Mouse (Mus musculus) liver, embryonic 12.5 days (tissue): ENCODE measurements around the gene Slc35c1. TPM values are rescaled to one million over a fixed set of nuclear protein-coding genes. Genes with fewer than 3 reads are reported as not detected.
A peak's percentile ranks its signal among the peaks of the same experiment; 100 is the strongest.

Experiments used
- ATAC-seq: fragments of 200-750 bp; cut with Nextera tagmentation; 2 replicates; pipeline ENCODE4 v1.8.0; 2017; ENCODE audit warnings: moderate number of reproducible peaks, mild to moderate bottlenecking, moderate library complexity
- H3K27ac ChIP-seq: fragments of 300-500 bp; sonication (generic); 2 replicates; pipeline ENCODE4 v1.5.1; 2016; ENCODE audit warnings: mild to moderate bottlenecking
- H3K27me3 ChIP-seq: fragments of 300-500 bp; sonication (generic); replicated peaks from 2 replicates; pipeline ENCODE4 v1.6.1; 2016; ENCODE audit warnings: mild to moderate bottlenecking, moderate library complexity
- H3K36me3 ChIP-seq: fragments of 300-500 bp; sonication (generic); 2 replicates; pipeline ENCODE4 v1.6.1; 2016; ENCODE audit warnings: mild to moderate bottlenecking, moderate library complexity
- H3K4me1 ChIP-seq: fragments of 300-500 bp; sonication (generic); 2 replicates; pipeline ENCODE4 v1.6.1; 2016
- H3K4me2 ChIP-seq: fragments of 300-500 bp; sonication (generic); 2 replicates; pipeline ENCODE4 v1.6.1; 2016; ENCODE audit warnings: mild to moderate bottlenecking, moderate library complexity
- H3K4me3 ChIP-seq: fragments of 300-500 bp; sonication (generic); 2 replicates; pipeline ENCODE4 v1.5.1; 2016; ENCODE audit warnings: mild to moderate bottlenecking, moderate library complexity
- H3K9ac ChIP-seq: fragments of 300-500 bp; sonication (generic); 2 replicates; pipeline ENCODE4 v1.6.1; 2016; ENCODE audit warnings: mild to moderate bottlenecking, moderate library complexity
- H3K9me3 ChIP-seq: fragments of 300-500 bp; sonication (generic); replicated peaks from 2 replicates; pipeline ENCODE4 v1.6.1; 2016; ENCODE audit warnings: mild to moderate bottlenecking, moderate library complexity
- WGBS: fragments of 180-500 bp; shearing (Covaris S2); methylation state at CpG from one replicate; pipeline ENCODE4 v1.1.7; 2016; ENCODE audit not compliant: insufficient replicate concordance; 5-methylcytosine and 5-hydroxymethylcytosine counted together
- polyA plus RNA-seq: library from polyadenylated mRNA; unstranded; fragments of >200 nt; fragmentation: Nextera tagmentation; extraction: Ambion mirVana; gene quantifications from 2 replicates; pipeline ENCODE4 v1.2.1, GENCODE M21; 2016

Slc35c1 gene
- polyA plus RNA-seq, 1 experiment from 2014 or later = 15.3 TPM

DNA sequence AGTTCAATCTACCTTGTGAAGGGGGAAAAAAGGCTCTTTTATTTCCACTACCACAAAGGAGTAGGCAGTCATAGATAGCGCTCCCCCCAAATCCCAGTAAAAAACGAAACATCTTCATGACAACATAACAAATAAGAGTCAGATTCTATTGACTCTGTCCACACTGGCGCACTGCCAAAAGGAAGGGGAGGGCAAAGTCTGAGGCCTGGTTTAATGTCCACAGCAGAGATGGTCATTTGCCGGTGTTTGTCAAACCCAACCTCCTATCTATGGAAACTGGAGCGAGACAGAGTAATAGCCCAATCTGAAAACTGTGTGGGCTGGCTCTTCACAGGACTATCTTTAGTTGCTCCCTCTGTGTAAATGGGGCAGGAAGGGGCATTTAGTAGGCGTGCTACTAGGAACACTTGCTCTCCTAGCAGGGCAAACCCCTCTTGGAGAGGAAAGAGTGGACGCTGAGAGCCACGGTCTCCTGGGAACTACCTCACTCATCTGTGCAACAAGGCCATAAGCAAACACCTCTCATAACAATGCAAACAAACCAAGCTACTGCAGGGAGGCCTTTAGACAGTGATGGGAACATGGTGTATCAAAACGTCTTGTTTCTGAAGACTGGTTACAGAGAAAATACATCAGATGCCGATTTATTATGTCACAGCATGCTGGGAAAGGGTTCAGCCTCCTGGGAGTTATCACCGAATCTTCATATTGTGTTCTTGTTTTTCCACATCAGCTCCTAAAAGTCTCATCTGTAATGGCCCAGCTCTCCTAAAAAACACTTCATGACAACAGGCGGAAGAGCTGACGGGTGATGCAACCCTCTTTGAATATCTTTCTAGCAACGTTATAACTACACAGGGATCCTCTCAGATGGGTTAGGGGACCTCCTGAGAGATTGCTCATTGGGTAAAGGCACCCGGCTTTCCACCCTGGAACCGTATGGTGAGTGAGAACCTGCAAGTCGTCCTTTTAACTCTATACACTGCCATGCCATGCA lies 27.7 kb downstream of the Slc35c1 start:
- ATAC-seq = no peak
- no peaks in the 10 kb centered on the region for H3K9me3 ChIP-seq
- peak overlapping the region; percentile 90 for H3K9ac ChIP-seq
- WGBS = 48% methylated on average over 17 of the region's 17 CpGs
- peak overlapping the region; percentile 83 for H3K27ac ChIP-seq
- peaks cover 78% of the 10 kb centered on the region for H3K4me1 ChIP-seq
- peaks cover 7% of the 10 kb centered on the region; the same call in 1 of the 2 replicates for H3K27me3 ChIP-seq
- H3K4me2 ChIP-seq = peak overlapping the region; percentile 99
- H3K36me3 ChIP-seq = 0 out of 2 replicates have a peak, but pooled peaks cover 7% of the 10 kb centered on the region
- peak overlapping the region; percentile 87 for H3K4me3 ChIP-seq

DNA sequence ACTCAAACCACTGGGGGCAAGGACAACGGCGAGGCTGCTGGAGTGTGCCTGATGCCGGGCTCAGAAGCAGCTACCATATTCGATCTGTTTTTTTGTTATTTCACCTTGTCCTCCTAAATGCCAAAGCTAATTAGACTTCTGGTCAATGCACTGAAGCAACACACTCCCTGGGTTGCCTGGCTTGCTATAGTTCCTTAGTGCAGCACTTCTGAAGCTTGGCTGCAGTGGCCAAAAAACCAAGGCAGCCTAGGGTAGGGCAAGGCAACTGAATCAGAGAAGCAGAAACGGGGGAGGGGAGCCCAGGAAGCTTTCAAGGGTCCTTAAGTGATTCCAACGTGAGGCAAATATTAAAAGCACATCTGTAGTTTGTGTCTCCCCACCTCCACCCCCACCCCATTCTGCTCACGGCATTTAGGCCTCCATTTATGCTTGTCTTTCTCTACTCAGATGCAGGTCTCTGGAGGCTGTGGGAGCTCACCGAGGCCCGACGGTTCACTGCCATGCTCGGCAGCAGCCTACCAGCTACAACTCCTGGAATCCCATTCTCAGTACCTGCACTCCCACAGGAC lies 28.6 kb downstream of the Slc35c1 start:
- H3K27ac ChIP-seq = peak overlapping the region; percentile 83
- no peaks in the 10 kb centered on the region for H3K9me3 ChIP-seq
- ATAC-seq = no peak
- H3K36me3 ChIP-seq = peaks cover 9% of the 10 kb centered on the region
- H3K4me1 ChIP-seq = peaks cover 75% of the 10 kb centered on the region
- H3K27me3 ChIP-seq = peaks cover 7% of the 10 kb centered on the region; the same call in 1 of the 2 replicates
- 45% methylated on average over 11 of the region's 11 CpGs for WGBS
- peak overlapping the region; percentile 90; the same call in 1 of the 2 replicates for H3K9ac ChIP-seq
- peak overlapping the region; percentile 87 for H3K4me3 ChIP-seq
- peak overlapping the region; percentile 99 for H3K4me2 ChIP-seq

DNA sequence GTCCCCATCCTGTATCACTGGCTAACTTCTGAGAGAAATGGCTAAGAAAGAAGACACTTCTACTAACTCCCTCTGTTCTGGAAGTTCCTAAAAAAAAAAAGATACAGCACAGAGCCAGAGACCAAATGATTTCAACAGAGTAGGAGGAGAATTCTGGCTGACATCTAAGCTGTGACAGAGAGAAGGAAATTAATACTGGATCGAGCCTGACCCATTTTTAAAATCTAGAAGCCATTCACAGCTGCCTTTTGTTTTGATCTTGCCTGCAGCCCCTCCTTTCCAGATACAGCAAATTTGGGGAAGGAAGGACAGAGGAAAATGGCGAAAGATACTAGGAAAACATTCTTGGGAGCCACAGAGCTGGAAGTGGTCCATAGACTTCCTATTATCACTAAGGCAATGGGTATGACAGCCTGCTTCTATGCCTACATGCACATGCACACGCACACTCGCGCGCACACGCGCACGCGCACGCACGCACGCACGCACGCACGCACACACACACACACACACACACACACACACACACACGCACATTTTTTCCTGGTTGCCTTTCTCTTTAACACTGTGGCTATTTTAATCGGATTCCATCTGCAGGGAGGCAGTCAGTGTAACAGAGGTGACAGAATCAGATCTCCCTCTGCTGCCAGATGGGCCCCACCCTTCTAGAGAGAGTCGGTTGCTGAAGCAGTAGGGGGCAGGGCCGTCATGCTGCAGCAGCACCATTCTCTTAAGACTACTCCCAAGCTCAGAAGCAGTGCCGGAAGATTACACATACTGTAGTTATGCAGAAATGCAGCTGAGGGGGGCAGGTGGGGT lies 29.4 kb downstream of the Slc35c1 start:
- ATAC-seq = peak; percentile 39

DNA sequence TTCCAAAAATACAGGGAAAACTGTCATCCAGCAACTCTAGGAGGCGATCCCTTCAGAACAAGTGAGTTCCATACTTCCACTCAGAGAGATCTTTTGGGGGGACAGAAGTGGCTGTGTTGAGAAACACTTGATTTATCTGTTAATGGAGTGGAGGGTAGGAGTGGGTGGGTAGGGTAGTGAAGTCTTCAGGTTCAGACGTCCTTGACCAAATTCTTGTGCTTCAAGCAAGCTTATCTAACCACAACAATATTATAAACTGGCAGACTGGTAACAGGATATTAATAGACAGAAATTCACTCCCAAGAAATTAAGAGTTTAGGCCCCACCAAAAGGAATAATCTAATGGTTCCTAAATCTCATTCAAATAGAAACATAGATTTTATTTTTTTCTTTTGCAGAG lies 30.2 kb downstream of the Slc35c1 start:
- peaks cover 74% of the 10 kb centered on the region for H3K4me1 ChIP-seq
- H3K27me3 ChIP-seq = no peaks in the 10 kb centered on the region; the same call in 1 of the 2 replicates
- H3K9ac ChIP-seq = no peak overlapping the region
- peaks cover 25% of the 10 kb centered on the region for H3K36me3 ChIP-seq
- H3K9me3 ChIP-seq = no peaks in the 10 kb centered on the region
- H3K27ac ChIP-seq = no peak overlapping the region
- 53% methylated on average over 2 of the region's 2 CpGs for WGBS
- H3K4me3 ChIP-seq = no peak overlapping the region
- ATAC-seq = no peak
- H3K4me2 ChIP-seq = no peak overlapping the region

More for the DNA sequence above, 29.4 kb downstream of the Slc35c1 start:
- Histone ChIP-seq H3K4me2 (peak overlapping the region; percentile 99), H3K27me3 (peaks cover 6% of the 10 kb centered on the region; the same call in 1 of the 2 replicates), H3K9ac (peak overlapping the region; percentile 90; the same call in 1 of the 2 replicates), H3K27ac (peak overlapping the region; percentile 83; the same call in 1 of the 2 replicates), H3K36me3 (peaks cover 16% of the 10 kb centered on the region), H3K9me3 (no peaks in the 10 kb centered on the region), H3K4me3 (peak overlapping the region; percentile 87), H3K4me1 (peaks cover 75% of the 10 kb centered on the region)
- WGBS = 59% methylated on average over 21 of the region's 21 CpGs

DNA sequence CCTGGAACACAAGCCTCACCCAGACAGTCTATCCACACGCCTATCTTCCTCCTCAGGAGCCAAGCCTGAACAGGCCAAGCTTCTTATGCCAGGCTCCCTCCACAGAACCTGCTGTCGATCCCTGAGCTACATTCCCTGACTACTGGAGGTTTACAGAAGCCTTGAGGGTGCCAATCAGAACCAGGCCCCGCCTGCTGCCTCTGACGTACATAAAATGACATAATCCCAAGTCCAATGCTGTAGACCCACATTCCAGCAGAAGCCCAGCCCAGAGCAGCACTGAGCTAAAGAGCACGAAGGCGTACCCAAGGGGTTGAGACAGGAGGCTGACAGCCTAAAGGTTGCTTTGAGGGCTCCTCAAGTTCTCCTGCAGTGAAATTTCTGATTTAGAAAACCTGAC lies 32.5 kb downstream of the Slc35c1 start:
- Histone ChIP-seq H3K4me1 (peaks cover 62% of the 10 kb centered on the region), H3K27me3 (no peaks in the 10 kb centered on the region), H3K9ac (no peak overlapping the region), H3K9me3 (no peaks in the 10 kb centered on the region), H3K4me3 (no peak overlapping the region), H3K36me3 (peaks cover 47% of the 10 kb centered on the region), H3K4me2 (no peak overlapping the region), H3K27ac (no peak overlapping the region)
- 67% methylated on average over 6 of the region's 6 CpGs for WGBS
- ATAC-seq = no peak

DNA sequence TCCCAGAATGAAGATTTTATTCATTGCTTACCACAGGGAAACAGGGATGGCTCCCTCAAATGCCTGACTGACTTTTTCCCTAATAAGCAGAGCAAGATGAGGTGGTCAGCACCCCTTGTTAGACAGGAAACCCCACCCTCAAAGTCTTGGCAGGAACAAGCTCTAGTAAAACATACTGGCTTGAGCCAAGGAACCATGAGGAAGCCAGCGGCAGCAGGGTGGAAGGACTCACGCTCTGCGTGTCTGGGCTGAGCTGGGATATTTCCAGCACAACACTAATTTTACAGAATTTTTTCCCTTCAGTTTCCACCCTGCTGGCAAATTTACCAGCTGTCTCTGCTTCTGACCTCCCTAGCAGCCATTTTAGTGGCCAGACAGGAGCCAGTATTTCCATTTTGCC lies 33.9 kb downstream of the Slc35c1 start:
- Histone ChIP-seq H3K4me3 (no peak overlapping the region), H3K27me3 (no peaks in the 10 kb centered on the region), H3K9me3 (no peaks in the 10 kb centered on the region), H3K27ac (no peak overlapping the region), H3K36me3 (peaks cover 61% of the 10 kb centered on the region), H3K4me1 (peaks cover 48% of the 10 kb centered on the region), H3K4me2 (no peak overlapping the region), H3K9ac (no peak overlapping the region)
- WGBS = 89% methylated on average over 3 of the region's 3 CpGs
- ATAC-seq = no peak

DNA sequence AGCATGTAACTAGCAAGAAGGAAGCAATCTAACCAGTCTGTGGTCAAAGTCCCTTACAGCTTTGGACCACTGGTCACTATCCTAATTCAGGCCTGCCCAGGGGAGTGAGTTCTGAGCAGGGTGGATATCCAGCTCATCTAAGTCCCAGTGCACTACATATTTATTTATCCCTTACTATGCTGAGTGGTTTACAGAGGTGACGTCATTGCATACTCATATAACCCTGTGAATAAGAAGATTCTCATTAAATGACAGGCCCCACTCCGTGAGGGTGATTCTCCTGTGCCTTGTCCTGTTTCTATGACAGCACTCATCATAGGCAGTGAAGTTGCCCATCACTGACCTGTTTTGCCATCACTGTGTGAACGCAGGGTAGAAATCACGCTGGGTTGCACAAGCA lies 35.0 kb downstream of the Slc35c1 start:
- no peak for ATAC-seq
- Histone ChIP-seq H3K36me3 (peaks cover 72% of the 10 kb centered on the region), H3K4me3 (no peak overlapping the region), H3K9me3 (no peaks in the 10 kb centered on the region), H3K27ac (no peak overlapping the region), H3K9ac (no peak overlapping the region), H3K27me3 (no peaks in the 10 kb centered on the region), H3K4me2 (no peak overlapping the region), H3K4me1 (peaks cover 37% of the 10 kb centered on the region)
- WGBS = 85% methylated on average over 4 of the region's 4 CpGs

DNA sequence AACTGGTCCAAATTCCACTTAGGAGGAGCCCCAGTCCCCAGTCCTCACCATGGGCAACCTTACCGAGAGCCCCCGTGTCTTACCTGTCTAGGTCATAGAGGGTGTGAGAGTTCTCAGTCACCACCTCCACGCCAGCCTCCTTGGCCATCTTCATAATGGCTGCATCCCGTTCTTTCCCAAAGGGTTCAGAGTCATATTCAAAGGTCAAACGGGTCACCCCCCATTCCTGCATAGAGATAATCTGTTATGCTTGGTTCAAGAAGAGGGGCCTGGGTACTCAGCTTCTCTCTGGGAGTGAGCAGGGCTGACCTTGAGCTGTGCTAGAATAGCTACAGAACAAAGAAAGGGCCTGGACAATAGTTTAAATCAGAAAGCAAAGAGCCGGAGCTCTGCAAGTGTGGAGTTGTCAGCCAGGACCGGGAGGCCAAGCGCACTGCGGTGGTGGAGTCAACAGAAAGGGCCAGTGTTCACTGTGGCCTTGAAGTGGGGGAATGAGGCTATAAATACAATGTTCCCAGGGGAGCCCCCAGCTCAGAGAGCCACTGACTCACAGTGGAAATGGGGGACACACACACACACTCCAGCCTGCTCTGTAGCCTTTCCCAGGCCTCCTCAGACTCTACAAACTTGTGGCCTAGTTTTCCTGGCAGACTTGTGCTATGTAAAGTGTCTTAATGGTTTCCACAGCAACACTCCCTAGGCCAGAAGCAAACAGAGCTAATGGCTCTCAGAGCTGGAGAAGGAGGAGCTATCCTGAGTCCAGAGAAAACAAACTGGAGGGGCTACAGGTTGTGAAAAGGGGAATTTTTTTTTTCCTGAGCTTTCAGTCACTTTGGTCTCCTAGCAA lies 35.7 kb downstream of the Slc35c1 start:
- Histone ChIP-seq H3K36me3 (peaks cover 77% of the 10 kb centered on the region), H3K27me3 (no peaks in the 10 kb centered on the region), H3K4me3 (no peak overlapping the region), H3K9ac (no peak overlapping the region), H3K9me3 (no peaks in the 10 kb centered on the region), H3K4me1 (peaks cover 30% of the 10 kb centered on the region), H3K27ac (no peak overlapping the region), H3K4me2 (no peak overlapping the region)
- 81% methylated on average over 9 of the region's 9 CpGs for WGBS
- ATAC-seq = no peak

DNA sequence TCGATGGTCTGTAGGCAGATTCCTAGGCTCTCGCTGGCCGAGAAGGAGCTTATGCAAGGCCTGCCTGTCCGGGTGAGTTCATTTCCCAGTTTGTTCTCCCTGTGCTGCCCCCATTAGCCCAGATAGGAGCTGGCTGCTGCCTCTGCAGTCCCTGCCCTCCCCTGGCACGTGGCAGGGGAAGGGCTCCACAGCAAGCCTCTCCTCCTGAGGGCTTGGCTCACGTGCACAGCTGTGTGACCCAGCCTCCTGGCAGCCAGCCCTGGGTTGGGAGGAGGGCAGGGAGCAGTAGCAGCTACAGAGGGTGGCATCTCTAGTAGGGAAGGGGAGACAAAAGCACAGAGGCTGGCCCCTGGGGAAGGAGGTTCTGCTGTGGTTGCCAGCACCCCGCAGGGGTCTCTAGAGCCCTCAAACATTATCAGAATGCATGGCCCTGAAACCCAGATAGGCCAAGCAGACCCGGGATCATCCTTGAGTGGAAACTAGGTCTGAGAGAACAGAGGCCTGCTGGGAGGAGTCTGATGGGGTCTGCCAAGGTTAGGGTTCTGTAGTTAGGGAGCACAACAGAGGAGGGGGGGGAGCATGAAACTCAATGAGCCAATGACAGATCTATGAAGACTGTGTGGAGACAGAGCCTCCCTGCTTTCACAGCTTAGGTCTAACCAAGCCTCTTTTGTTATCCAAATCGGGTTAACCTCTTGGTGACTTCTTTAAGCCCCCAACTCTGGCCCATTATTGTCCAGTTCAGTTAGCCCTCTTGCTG lies 36.5 kb downstream of the Slc35c1 start:
- no peak overlapping the region for H3K4me3 ChIP-seq
- no peak for ATAC-seq
- H3K27ac ChIP-seq = no peak overlapping the region
- H3K27me3 ChIP-seq = no peaks in the 10 kb centered on the region
- H3K36me3 ChIP-seq = peaks cover 80% of the 10 kb centered on the region
- H3K9me3 ChIP-seq = no peaks in the 10 kb centered on the region
- H3K4me1 ChIP-seq = peaks cover 22% of the 10 kb centered on the region
- no peak overlapping the region for H3K9ac ChIP-seq
- WGBS = 79% methylated on average over 9 of the region's 9 CpGs
- H3K4me2 ChIP-seq = no peak overlapping the region

DNA sequence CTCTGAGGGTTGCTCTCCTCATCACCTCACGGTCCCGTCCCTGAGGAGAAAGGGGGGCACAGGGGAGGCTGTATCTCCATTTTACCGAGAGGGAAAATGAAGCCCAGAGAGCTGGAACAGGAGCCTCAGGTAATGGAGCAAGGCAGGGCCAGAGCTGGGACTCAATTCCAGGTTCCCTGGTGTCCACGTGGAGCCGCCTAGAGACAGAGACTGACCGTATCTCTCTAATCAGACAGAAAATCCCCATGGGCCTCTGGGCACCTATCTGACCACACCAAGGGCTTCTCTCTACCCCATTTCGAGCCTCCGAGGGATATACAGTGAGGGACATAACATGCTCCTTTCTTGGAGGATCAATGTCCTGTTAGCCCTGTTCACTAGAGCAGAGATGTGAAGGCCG lies 37.2 kb downstream of the Slc35c1 start:
- no peak overlapping the region for H3K9ac ChIP-seq
- H3K4me2 ChIP-seq = no peak overlapping the region
- peaks cover 87% of the 10 kb centered on the region for H3K36me3 ChIP-seq
- H3K27me3 ChIP-seq = no peaks in the 10 kb centered on the region
- peaks cover 15% of the 10 kb centered on the region for H3K4me1 ChIP-seq
- H3K9me3 ChIP-seq = no peaks in the 10 kb centered on the region
- H3K27ac ChIP-seq = no peak overlapping the region
- ATAC-seq = no peak
- H3K4me3 ChIP-seq = no peak overlapping the region
- WGBS = 76% methylated on average over 9 of the region's 9 CpGs
